Mouse (Mus musculus): ENCODE measurements around the gene 2310034G01Rik.

2310034G01Rik gene

DNA sequence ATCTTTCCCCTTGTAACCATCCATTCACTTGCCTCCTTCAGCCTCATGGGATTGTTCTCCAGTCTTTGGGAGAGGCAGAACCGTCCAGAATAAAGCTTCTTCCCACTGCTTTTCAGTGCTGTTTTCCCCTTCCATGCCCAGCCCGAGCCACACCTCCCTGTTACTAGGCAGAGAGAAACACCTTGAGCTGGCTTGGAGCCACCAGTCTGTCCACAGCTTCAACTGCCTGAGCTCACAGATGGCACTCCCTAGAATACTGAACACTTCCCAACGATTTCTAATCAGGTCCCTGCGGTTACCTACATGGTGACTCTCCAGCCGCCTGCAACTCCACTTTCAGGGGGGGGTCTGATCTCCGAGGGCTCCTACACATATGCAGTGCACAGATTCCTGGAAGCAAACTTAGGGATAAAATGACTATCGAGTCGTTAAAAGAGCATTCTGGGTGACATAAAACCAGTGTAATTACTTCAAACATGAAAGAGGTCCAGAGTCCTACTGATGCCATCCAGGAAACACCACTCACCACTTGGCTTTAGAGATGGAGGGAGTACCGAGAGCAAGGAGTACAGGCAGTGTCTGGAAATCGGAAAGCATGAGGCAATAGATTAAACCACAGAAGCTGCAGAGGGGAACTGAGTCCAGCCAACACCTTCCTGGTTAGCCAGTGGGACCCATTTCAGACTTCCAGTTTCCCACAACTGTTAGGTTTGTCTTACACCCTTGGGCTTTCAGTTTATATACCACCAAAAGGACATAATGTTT, at the start of gene 2310034G01Rik:
TSS of gene 2310034G01Rik (minus strand) at position 135 of the 765 bp plus-strand sequence.
- WGBS = 49% methylated on average over 10 of the region's 10 CpGs

DNA sequence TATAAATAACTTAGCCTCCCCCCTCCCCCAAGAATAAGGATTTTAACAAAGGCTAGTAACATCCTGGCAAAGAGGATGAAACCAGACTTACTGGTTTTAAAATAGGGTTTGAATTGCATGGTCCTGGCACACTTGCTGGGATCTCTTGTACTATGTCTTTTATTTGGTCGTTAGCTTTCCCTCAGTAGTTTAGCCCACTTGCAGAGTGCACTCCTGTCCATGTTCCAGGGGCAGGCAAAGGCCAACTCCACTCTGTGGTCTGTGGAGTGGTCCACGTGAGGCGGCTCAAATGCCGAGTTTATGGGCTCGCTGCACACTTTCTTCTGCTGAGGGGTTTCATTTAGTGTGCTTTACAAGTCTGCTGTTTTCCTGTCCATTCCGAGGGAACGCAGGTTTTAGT, 49.8 kb upstream of the 2310034G01Rik start:
- WGBS = 69% methylated on average over 7 of the region's 7 CpGs

DNA sequence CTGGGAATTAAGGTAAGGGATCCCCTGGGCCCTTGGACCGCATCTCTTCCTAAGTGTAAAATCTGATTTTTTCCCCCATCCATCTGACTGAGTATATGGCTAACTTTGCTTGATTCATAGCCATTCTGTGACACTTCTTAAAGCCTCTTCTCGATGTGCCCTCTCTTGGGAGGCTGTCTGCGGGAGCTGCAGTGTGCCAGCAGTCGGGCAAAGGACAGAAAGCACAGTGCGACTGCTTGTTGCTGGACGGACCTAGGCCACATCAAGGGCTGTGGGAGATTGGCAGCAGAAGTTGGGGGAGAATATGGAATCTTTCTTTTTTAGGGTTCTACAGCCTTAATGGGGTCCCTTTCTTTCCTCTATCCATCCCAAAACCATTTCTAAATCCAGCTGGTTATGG, 49.3 kb upstream of the 2310034G01Rik start:
- WGBS = 78% methylated on average over 6 of the region's 6 CpGs

DNA sequence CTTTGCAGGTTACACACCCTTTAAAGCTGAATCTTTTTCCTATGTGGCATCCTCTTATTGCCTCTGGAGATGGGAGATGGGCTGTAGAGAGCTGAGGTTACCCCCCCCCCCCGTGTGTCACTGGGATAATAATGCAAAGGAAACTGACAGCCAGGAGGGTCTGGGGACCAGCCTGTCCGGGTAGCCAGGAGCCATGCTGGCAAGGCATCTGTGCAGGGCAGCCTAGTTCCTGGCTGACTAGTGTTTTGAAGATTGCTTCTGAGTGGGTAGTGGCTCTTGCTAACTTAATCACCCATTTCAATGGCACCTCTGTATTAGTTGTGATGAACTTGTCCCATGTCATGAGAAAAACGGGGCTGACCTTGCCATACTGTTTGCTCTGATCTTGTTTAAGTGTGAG, 48.3 kb upstream of the 2310034G01Rik start:
- WGBS = 39% methylated on average over 3 of the region's 3 CpGs

DNA sequence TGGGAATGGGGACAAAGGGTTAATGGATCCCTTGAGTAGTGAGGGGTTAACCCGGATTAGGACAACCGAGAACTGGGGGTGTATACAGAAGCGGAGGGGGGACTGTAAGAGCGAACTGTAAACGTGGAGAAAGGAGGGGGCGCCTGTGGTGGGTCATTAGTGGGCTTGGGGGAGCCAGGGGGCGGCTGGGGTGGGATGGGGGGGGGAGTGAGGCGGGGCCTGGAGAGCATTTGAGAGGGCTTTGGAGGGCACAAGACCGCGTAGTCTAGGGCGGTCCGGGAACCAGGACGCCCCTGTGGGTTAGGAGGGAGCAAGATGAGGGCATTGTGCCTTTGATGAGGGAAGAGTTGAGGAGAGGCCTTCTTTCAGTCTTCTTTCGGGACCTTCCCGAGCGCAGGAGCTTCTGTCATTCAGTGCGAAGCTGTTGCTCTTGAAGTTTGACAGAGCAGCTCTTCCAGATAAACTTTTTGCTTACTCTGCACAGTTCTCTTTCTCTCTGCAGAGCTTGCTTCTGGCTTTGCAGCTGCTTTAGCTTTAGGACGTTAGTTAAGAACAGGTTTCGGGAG, 47.4 kb upstream of the 2310034G01Rik start:
- 4% methylated on average over 19 of the region's 19 CpGs for WGBS

DNA sequence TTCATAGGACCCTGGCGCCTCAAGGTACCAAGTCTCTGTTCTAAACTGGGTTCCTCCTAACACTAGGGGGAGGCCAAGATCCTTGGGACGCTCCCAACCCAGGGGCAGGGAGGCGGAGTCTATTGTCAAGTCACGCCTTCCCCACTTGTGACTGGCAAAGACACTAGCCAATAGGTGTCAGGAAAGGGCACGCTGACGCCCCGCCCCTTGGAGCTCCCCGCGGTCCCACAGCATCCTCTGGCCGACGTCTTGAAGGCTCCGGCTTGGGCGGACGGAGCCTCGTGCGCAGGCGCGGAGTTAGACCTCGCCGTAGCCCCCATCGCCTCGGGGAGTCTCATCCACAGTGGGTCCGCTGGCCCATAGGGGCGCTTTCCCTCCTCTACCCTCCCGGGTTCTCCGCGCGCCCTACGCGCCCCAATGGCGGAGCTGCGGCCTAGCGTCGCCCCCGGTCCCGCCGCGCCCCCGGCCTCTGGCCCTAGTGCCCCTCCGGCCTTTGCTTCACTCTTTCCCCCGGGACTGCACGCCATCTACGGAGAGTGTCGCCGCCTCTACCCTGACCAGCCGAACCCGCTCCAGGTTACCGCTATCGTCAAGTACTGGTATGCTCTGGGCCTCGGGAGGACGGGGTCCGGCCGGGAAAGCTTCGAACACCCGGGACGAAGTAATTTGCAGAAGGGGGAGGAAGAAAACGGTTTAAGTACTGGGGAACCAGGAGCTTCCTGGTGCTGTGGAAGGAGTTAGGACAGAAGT, 46.8 kb upstream of the 2310034G01Rik start, which contains the start of gene Sufu:
TSS of gene Sufu (plus strand) at position 211 of the 750 bp plus-strand sequence.
- under 1% methylated on average over 57 of the region's 57 CpGs for WGBS

DNA sequence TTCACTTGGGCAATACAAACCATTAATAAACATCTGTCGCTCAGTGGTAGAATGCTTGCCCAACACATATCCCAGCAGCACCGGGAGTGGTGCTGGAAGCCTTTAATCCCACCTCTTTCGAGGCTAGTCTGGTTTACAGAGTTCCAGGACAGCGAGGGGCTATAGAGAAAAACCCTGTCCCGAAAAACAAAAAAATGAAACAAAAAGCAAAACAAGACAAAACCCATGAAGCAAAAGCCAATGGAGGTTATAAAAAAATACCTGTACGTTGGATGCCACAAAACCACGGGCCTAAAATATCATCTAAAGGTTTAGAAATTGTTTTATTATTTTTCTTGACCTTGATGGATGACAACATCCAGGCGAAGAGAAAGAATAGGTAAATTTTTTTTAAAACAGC, 46.0 kb upstream of the 2310034G01Rik start:
- 8% methylated on average over 8 of the region's 8 CpGs for WGBS

DNA sequence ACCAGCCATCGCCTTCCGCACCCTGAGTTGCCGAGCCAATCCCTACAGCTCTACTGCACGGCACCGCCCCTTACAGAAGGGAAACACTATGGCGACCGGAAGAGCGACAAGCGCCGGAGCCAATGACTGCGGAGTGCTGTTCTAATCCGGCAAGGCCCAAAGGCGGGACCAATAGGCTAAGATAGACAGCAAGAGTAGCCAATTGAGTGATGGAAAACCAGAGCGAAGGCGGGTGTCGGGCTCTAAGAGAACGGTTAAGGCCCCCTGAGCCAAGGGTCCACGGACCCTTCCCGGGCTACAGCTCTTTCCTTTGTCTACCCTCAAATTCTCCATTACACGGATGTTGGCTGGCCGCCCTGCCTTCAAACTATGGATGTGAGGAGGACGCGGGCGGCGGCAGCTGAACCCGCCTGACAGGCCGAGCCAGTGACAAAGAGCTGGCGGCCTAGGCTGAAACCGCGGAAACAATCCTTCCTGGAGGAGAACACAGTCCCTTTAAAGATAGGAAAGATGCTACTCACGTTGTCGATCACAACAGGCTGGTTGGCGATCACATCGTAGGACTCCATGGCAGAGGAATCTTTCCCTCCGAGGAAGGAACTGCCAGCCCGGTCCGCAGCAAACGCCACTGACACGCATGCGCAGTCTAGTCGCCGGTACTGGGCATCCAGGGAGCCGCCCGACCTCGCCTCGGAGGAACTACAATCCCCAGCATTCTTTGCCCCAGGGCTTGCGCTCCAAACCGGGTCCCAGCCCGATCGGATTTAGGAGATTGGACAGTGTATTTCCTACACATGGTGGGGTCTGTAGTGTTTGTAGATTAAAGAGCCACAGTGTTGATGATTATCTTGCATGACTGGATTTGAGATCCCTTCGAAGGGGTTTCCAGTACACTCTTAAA, 45.3 kb upstream of the 2310034G01Rik start, which contains the start of gene Actr1a:
TSS of gene Actr1a (minus strand) at position 640 of the 901 bp plus-strand sequence.
- WGBS = under 1% methylated on average over 51 of the region's 51 CpGs

DNA sequence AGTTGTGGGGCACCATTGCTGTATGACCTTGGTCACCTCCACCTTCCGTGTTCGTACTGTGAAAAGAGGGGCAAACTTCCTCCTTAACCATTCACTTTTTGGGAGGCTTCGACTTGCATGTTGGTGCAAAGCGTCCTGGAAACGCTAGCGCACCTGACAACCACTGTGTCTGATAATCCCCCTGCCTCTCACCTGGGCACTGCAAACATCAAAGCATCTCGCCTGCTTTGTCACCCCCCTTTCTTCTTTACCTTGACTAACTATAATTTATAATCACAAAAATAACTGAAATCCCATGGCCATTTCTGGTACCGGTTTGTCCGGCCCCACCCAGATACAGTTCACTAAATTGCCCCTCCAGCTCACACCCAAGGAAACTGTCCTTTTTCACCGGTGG, 44.6 kb upstream of the 2310034G01Rik start:
- WGBS = 1% methylated on average over 10 of the region's 10 CpGs

DNA sequence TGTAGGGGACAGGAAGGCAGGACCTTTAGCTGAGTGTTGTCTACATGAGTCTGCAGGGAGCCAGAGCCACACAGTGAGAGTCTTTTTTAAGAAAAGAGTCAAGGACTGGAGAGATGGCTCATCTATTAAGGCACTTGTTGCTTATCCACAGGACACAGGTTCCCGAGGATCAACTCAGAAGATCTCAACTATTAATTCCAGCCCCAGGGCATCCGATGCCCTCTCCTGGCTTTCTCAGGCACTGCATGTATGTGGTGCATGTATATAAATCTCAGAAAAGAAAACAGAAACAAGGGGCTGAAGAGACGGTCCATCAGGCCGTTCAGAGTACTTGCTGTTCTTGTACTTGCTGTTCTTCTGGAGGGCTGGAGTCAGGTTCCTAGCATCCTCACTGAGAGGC, 41.9 kb upstream of the 2310034G01Rik start:
- WGBS = 20% methylated on average over 4 of the region's 4 CpGs

DNA sequence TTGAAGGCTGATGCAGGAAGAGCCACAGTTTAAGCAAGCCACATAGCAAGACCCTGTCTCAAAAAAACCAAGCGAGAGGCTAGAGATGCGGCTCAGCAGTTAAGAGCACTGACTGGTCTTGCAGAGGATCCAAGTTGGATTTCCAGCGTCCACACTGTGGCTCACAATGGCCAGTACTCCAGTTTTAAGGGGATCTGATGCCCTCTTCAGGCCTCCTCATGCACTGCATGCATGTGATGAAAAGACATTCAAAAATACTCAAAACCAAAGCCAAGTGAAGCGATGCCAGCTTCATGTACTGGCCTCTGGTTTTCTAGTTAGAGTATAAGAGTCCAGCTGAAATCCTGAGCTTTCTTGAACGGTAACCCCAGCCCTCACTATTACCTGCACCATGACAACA, 39.8 kb upstream of the 2310034G01Rik start:
- 75% methylated on average over 5 of the region's 5 CpGs for WGBS

DNA sequence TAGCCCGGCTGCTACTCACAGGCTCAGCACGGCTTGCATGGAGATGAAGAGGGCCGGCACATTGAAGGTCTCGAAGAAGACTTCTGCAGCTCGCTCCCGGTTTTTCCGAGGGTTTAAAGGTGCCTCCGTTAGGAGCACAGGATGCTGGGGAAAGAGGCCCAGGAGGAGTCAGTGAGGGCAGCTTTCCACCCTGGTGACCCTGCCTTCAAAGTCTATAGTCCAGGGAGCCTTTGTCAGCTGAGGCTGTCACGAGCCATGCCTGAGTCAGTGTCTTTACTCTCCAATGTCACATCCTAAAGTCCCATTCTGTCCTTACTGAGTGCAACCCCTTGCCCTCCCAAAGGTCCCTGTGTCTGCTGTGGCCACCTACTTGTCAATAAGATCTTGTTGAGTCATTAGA, 32.2 kb upstream of the 2310034G01Rik start:
- WGBS = 91% methylated on average over 9 of the region's 9 CpGs

DNA sequence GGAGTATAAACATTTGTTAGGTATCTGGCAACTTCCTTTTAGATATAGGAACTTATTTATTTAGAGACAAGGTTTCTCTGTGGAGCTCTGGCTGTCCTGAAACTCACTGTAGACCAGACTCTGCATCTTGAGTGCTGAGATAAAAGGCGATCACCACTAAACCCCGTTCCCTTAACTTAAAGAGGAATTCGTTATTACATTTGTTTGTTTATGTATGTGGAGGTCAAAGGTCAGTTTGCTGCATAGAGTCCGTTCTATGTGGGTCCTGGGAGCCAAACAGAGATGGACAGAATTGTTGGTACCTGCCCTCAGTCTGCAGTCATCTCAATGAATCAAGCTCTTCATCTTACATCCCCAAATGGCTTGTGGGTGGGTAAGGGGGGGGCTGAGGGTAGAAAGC, 25.8 kb upstream of the 2310034G01Rik start:
- 21% methylated on average over 4 of the region's 4 CpGs for WGBS

DNA sequence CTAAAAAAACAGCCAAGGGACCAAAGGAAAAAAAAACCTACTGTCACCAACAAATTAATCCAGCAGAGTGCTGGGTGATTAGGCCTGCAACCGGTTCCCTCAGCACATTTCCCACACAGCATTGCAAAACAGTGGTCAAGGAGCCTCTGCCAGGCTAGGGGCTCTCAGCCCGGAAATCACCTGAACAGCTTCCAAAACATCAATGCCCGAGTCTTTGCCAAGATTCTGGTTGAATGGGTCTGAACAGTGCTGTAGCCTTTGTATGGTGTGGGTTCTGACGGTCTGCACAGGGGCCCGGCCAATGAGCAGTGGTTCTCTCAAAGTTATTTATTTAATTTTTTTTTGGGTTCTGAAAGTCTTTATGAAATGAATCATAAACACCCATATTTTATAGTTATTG, 25.4 kb upstream of the 2310034G01Rik start:
- 23% methylated on average over 5 of the region's 5 CpGs for WGBS

DNA sequence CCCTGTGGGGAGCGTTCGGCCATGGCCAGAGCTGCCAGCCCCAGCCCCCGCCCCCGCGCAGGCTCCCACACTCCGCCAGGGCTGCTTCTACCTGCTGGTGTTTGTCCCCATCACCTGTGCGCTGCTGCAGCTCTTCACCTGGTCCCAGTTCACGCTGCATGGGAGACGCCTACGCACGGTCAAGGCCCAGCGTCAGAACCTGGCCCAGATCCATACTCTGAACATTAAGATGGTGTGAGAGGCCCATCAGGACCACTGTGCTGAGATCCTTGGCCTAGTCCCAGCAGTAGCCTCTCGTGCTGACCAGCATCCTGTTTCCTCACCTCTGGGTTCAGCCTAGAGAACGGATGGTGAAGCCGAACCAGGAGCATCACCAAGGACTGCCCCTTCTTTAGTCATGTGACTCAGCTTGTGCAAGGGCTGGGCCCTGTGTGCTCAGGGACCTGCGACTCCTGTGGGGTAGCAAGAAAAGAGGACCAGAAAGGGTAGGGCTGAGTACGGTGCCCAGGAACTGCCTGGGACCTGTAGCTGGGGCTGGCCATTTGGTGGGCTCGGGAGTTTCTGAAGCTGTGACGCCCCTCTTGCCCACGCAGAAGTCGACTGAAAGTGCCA, 24.5 kb upstream of the 2310034G01Rik start:
- WGBS = 43% methylated on average over 21 of the region's 21 CpGs

DNA sequence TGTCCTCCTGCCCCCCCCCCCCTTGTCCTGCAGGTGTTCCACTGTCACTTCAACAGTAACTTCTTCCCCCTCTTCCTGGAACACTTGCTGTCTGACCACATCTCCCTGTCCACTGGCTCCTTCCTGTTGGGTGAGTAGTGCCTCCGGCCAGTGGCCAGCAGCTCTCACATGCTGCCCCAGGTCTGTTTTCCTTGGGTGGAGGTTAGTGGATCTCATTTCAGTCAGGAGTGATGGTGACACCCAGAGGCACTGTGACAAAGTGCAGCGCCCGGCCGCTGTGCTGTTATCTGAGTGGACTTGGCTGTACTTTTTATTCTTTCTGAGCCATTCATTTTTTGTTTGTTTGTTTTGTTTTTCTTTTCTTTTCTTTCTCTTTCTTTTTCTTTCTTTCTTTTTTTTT, 19.1 kb upstream of the 2310034G01Rik start:
- WGBS = 16% methylated on average over 4 of the region's 4 CpGs

DNA sequence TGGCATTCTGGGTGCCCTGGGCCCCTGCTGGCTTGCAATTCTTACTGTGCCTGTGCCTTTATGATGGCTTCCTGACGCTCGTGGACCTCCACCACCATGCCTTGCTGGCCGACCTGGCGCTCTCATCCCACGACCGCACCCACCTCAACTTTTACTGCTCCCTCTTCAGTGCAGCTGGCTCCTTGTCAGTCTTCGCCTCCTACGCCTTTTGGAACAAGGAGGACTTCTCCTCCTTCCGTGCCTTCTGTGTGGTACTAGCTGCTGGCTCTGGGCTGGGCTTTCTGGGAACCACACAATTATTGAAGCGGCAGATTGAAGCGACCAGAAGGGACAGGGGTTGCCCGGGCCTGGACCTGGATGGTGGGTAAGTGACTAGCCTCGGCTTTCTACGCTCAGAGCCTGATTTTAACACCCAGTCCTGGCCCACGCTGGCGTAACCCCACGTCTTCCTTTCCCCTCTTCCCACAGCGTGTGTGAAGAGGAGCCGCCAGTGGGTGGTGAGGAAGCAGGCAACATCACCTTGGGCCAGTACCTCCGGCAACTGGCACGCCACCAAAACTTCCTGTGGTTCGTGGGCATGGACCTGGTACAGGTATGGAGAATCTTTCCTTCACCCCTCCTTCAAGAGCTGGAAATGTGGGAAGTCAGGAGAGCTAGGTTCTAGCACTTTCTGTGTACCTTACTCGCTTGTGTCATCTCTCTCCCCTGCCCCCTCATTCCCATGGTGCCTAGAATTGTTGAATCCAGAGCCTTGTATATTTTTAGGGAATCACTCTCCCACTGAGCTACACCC, 17.9 kb upstream of the 2310034G01Rik start:
- WGBS = 58% methylated on average over 23 of the region's 23 CpGs

DNA sequence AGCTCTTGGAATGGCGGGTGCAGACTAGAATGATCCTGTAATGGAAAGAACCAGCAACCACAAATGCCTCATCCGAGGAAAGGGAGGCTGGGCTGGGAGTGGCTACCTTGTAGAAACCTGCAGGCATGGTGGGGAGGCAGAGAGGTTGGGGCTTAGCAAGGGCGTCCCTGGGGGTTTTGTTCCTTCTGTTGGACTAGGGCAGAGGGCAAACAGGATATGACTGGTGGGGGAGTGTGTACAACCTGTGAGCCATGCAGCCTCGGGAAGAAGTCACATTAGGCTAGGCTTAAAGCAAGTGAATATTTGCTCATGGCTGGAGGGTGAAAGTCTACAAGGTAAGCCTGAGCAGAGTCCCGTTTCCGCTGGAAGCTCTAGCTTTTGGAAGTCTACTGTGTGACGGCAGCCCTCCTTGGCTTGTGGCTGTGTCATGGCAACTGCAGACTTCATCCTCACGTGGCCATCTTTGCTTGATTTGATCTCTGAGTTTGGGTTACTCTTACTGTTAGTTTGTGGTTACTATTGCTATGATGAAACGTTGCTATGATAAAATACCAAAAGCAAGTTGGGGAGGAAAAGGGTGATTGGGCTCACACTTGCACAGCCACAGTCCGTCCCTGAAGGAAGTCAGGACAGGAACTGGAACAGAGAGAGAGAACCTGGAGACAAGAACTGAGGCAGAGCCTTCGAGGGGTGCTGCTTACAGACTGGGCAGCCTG, 13.3 kb upstream of the 2310034G01Rik start:
- WGBS = 84% methylated on average over 11 of the region's 11 CpGs

DNA sequence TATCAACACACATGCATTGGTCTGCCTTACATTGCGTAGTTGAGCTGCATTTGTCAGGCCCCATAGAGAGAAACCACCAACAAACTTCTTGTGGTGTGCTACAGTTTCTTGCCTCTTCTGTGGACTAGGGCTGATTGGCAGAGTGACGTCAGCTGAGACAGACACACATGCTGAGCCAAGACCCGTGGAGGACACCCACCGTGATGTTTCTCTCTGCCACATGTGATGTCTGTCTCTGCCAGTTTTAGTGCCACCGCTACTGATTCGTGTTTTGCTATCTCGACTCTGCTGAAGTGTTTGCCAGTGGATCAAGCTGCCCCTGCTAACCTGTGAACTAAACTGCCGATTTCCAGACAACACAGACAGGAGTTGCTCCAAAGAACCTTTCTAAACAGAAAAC, 12.0 kb upstream of the 2310034G01Rik start:
- WGBS = 65% methylated on average over 8 of the region's 8 CpGs

DNA sequence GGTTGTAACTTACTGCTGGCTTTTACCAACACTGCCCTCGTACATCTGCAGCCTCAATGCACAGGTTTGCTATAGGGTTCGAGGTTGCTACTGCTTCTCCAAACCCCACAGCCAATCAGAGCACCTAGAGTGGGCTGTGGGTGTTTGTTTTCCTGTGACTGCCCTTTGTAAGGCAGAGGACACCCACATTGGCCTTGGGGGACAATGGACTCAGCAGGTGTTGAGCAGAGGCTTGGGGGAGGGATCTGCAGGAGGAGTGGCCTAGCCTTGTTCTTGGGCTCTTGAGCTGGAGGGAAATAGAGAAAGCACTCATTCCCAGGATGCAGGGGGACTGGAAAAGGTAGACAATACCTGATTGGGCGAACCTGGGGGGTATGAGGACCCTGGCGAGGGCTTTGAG, 8.3 kb upstream of the 2310034G01Rik start:
- 78% methylated on average over 4 of the region's 4 CpGs for WGBS
